Mouse (Mus musculus) kidney, adult 2 months (tissue): ENCODE measurements around the gene Pacrg.

ENCODE experiments used
- CTCF ChIP-seq: fragments of 200-500 bp; conservative IDR thresholded peaks from 2 replicates; pipeline ENCODE4 v1.5.1; 2011; ENCODE audit warnings: low read depth, mild to moderate bottlenecking, control low read depth, low read length, moderate library complexity, mixed read lengths; ENCODE audit not compliant: insufficient read depth, insufficient read length
- POLR2A ChIP-seq: fragments of 200-500 bp; IDR thresholded peaks from one replicate; pipeline ENCODE4 v1.6.1; 2011; ENCODE audit warnings: low read depth, low read length, control low read depth

DNA sequence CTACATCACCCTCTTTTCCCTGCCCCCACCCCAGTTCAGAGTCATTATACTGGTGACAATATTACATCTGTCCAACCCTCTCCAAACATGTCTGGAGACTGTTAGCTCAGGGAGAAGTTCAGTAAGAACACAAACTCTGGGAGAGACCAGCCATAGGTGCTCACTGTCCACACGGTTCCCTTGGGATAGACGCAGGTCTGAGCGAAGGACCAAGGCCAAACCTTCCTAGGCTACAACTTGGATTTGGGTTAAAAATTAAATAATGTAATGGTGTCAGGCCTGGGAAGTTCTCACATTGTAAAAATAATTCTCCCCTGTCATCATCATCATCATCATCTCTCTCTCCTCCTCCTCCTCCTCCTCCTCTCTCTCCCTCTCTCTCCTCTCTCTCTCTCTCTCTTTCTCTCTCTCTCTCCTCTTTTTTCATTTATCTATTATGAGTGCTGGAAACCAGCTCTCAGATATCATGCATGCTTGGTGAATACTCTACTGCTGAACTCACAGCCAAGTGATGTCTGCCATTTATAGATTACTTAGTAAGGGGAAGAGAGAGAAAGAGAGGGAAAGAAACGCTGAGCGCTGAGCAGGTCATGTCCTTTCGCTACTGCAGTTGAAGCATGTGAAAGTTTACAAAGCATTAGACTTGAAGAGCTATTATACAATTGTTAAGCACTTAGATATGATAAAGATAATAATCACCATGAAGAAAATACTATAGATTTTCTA, 215.2 kb downstream of the Pacrg start:
- no peak for TF ChIP-seq CTCF
- TF ChIP-seq POLR2A: no peak
